Mouse (Mus musculus): ENCODE measurements around the gene Fgd2.

DNA sequence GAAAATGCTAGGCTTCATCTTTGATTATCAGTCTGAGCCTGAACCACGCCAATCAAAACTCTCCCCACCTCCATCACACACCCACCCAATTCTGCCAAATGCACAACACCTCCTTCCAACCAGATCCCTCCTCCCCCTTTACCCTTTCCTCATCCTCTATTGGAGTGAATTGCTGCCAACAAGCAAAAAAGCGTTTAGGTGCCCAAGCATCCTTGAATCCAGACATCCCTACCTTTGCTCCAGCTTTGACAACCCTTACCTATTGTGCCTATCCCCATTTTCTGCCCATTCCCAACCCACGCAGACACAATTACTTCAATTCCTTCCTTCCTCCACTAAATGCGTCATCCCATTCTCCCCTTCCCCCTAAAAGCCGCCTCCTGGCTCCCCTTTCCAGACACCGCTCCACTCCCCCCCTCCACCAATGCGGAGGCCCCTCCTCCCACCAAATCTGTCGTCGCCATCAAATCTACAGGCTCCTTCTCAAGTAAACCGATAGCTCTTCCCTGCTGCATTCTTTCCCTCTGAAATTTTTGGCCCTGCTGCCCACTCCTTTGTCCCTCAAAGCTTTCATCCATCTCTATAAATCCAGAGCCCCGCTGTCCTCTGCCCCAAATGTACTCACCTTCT lies 14.1 kb upstream of the Fgd2 start:
- TF ChIP-seq CTCF (IDR thresholded peaks at IDR 0.05; ENCODE audit: low read depth) (no peak), EP300 (IDR thresholded peaks at IDR 0.05; ENCODE audit: low read depth) (no peak)

Data from liver, postnatal 0 days (tissue).